Mouse (Mus musculus): ENCODE measurements around the gene 3110021N24Rik.

The 3110021N24Rik gene

GRCm38 (mm10) chr4:108796701-108797100 is 77.3 kb downstream of the 3110021N24Rik start:
- DNase-seq (ENCODE audit: low spot score), result no peak

GRCm38 (mm10) chr4:108798083-108798830 is 78.8 kb downstream of the 3110021N24Rik start:
- peak; percentile 48 for DNase-seq (ENCODE audit: low spot score)

GRCm38 (mm10) chr4:108803535-108803934 is 84.1 kb downstream of the 3110021N24Rik start:
- DNase-seq (ENCODE audit: low spot score), result no peak

GRCm38 (mm10) chr4:108811142-108811541 is 91.7 kb downstream of the 3110021N24Rik start:
- no peak for DNase-seq (ENCODE audit: low spot score)

- no peak for DNase-seq (ENCODE audit: low spot score)
Observed at GRCm38 (mm10) chr4:108811550-108811949, 92.1 kb downstream of the 3110021N24Rik start.

GRCm38 (mm10) chr4:108825677-108826076 is 106.2 kb downstream of the 3110021N24Rik start:
- no peak for DNase-seq (ENCODE audit: low spot score)

- no peak for DNase-seq (ENCODE audit: low spot score)
Observed at GRCm38 (mm10) chr4:108826096-108826495, 106.6 kb downstream of the 3110021N24Rik start.

GRCm38 (mm10) chr4:108826643-108827042 is 107.2 kb downstream of the 3110021N24Rik start:
- DNase-seq (ENCODE audit: low spot score), result no peak

- no peak for DNase-seq (ENCODE audit: low spot score)
Observed at GRCm38 (mm10) chr4:108830698-108831097, 111.2 kb downstream of the 3110021N24Rik start.

Measured in MN1 (cell line).